ENCODE assay signal across 16 mouse cellular contexts in genomic region chr16:55570097-55570496, GRCm38 (mm10).
"Had no signal": no experiment of that assay in that cellular context is flagged by ENCODE, and none has a peak within 500 bp of the region (broad histone marks: within the 10 kb centered on the region; RNA-seq: fewer than 3 reads in every experiment).

No protein-coding gene starts in this region.

- H3K27ac ChIP-seq: liver, embryonic 13.5 days; liver, embryonic 15.5 days; macrophage; midbrain, embryonic 13.5 days; midbrain, embryonic 15.5 days; neural tube, embryonic 12.5 days; stomach, embryonic 15.5 days; stomach, postnatal 0 days had no signal

- H3K9ac ChIP-seq: liver, embryonic 13.5 days; liver, embryonic 15.5 days; liver, postnatal 0 days; midbrain, embryonic 13.5 days; midbrain, embryonic 15.5 days; neural tube, embryonic 12.5 days; stomach, embryonic 15.5 days had no signal

- H3K27me3 ChIP-seq: liver, embryonic 13.5 days; liver, embryonic 15.5 days; megakaryocyte, embryonic 14.5 days; midbrain, embryonic 13.5 days; midbrain, embryonic 15.5 days; neural tube, embryonic 12.5 days; stomach, embryonic 15.5 days had no signal

- H3K9me3 ChIP-seq: liver, embryonic 13.5 days; liver, embryonic 15.5 days; megakaryocyte, embryonic 14.5 days; midbrain, embryonic 13.5 days; midbrain, embryonic 15.5 days; neural tube, embryonic 12.5 days; stomach, embryonic 15.5 days had no signal

- H3K4me3 ChIP-seq: liver, embryonic 13.5 days; liver, embryonic 15.5 days; megakaryocyte, embryonic 14.5 days; midbrain, embryonic 13.5 days; midbrain, embryonic 15.5 days; neural tube, embryonic 12.5 days; stomach, embryonic 15.5 days had no signal

- ATAC-seq: liver, postnatal 0 days; midbrain, embryonic 13.5 days; midbrain, embryonic 15.5 days had no signal

- H3K36me3 ChIP-seq: liver, embryonic 13.5 days; liver, embryonic 15.5 days; midbrain, embryonic 13.5 days; midbrain, embryonic 15.5 days; neural tube, embryonic 12.5 days; stomach, embryonic 15.5 days had no signal

- H3K4me2 ChIP-seq: liver, embryonic 13.5 days; liver, embryonic 15.5 days; midbrain, embryonic 11.5 days; midbrain, embryonic 13.5 days; midbrain, embryonic 15.5 days; neural tube, embryonic 12.5 days; stomach, embryonic 15.5 days had no signal

- H3K4me1 ChIP-seq: liver, embryonic 13.5 days; liver, embryonic 15.5 days; midbrain, embryonic 13.5 days; midbrain, embryonic 15.5 days; neural tube, embryonic 12.5 days had no signal

- DNase-seq: liver, embryonic 13.5 days; liver, postnatal 0 days; lung, postnatal 14 days; right cerebral cortex, postnatal 14 days; thymus, adult 2 months; thymus, postnatal 25 days; thymus, postnatal 4 days had no signal
